16 mouse cellular contexts compared by ENCODE assay signal in genomic region chr10:83563005-83563404, GRCm38 (mm10). TPM values are rescaled to one million over a fixed set of nuclear protein-coding genes. Genes with fewer than 3 reads are reported as not detected.
"Had no signal": no experiment of that assay in that cellular context is flagged by ENCODE, and none has a peak within 500 bp of the region (broad histone marks: within the 10 kb centered on the region; RNA-seq: fewer than 3 reads in every experiment).

No protein-coding gene starts in this region.

- DNase-seq: kidney, adult 11 months; kidney, adult 8-10 months; kidney, postnatal 14 days; kidney, postnatal 4 days; liver; liver, embryonic 13.5 days; lung, embryonic 14.5 days; thymus, adult 18-20 months; thymus, postnatal 36 days had no signal

- H3K27me3 ChIP-seq: limb, embryonic 13.5 days; liver, embryonic 13.5 days; neural tube, embryonic 13.5 days had no signal

- H3K9me3 ChIP-seq: limb, embryonic 10.5 days; limb, embryonic 13.5 days; liver, embryonic 13.5 days; neural tube, embryonic 13.5 days had no signal

- H3K4me2 ChIP-seq: limb, embryonic 13.5 days; liver, embryonic 13.5 days; lung, embryonic 14.5 days; neural tube, embryonic 13.5 days had no signal

- ATAC-seq: lung, postnatal 0 days; midbrain, embryonic 16.5 days had no signal

- H3K4me1 ChIP-seq: limb, embryonic 10.5 days; limb, embryonic 13.5 days; liver, embryonic 13.5 days; neural tube, embryonic 13.5 days had no signal

- H3K9ac ChIP-seq: limb, embryonic 13.5 days; liver, embryonic 13.5 days; lung, embryonic 14.5 days; neural tube, embryonic 13.5 days had no signal

- H3K4me3 ChIP-seq: limb, embryonic 10.5 days; limb, embryonic 13.5 days; liver, embryonic 13.5 days; myocyte; neural tube, embryonic 13.5 days had no signal

- H3K27ac ChIP-seq: limb, embryonic 10.5 days; limb, embryonic 13.5 days; liver, embryonic 13.5 days; macrophage; neural tube, embryonic 13.5 days had no signal

RNA-seq across cellular contexts. Expression of gene Aldh1l2, which starts 29.1 kb away (rescaled TPM):
- polyA plus RNA-seq: macrophage had no signal
